Mouse (Mus musculus): ENCODE data around the gene Ift122. TPM values are rescaled to one million over a fixed set of nuclear protein-coding genes. Genes with fewer than 3 reads are reported as not detected.

Gene Ift122
- 3.0 to 5.5 TPM (median 4.0 TPM) in 4 replicates for total RNA-seq (2023)

GRCm38 (mm10) chr6:115853091-115853813 lies at the start of gene Ift122, which contains the start of gene Mbd4:
Gene Ift122 (plus strand): TSS chr6:115853470.
Gene Mbd4 (minus strand): TSS chr6:115853371.

DNA sequence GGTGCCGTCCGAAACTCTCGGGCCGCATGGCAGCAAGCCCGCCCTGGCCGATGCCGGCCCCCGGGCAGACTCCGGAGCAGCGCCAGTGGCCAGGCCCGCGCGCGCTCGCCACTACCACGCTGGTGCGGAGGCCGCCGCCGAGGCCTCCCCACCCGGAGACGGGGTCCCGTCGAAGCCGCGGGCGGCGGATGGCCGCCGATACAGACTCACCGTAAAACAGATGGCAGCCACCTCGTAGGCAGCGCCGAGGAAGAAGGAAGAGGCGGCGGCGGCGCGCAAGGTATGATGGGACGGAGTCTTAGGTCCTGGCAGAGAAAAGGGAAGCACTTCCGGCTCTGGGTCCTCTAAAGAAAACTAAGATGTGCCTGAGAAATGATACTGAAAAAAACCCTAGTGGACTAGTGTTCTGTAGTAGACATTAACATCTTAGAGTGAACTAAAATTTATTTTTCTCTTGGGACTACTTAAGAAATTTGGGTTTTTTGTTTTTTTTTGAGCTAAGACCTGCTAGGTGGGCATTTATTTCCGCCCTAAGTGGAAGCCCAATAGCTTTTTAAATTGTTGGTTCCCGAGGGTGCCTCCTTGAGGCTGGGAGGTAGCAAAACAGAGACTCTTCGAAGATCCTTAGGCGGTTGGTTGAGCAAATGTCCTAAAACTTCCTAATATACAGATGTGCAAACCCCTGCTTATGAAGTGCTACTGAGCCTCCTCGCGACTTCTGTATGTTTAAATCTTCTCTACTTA lies 44.6 kb upstream of the Ift122 start, which contains the start of gene Rpl32:
Gene Rpl32, minus strand, starts transcription at position 260 of the 744 bp plus-strand sequence.

GRCm38 (mm10) chr6:115838161-115838597 lies 15.1 kb upstream of the Ift122 start, which contains the start of gene Efcab12:
Gene Efcab12 (minus strand): TSS chr6:115838412.

GRCm38 (mm10) chr6:115931639-115932038 lies 78.4 kb downstream of the Ift122 start, which contains the start of gene Rho:
Gene Rho (plus strand): TSS chr6:115931748.

GRCm38 (mm10) chr6:115944638-115945037 lies 91.4 kb downstream of the Ift122 start, which contains the start of gene H1foo:
Gene H1foo (plus strand): TSS chr6:115944938.

Other genes starting within 250 kb of the Ift122 start
- gene Raf1, start 176.8 kb upstream of the Ift122 start, total RNA-seq (2023): 138 to 157 TPM (median 146 TPM) in 4 replicates
- 0.92 TPM in 1 of 4 replicates, not detected in the others for gene Tmem40, start 91.1 kb upstream of the Ift122 start, total RNA-seq (2023)
- gene Cand2, start 78.9 kb upstream of the Ift122 start, total RNA-seq (2023): 5.3 to 6.8 TPM (median 6.4 TPM) in 4 replicates
- 2,398 to 2,648 TPM (median 2,491 TPM) in 4 replicates for gene Rpl32, start 44.7 kb upstream of the Ift122 start, total RNA-seq (2023)
- 0.21 TPM in 1 of 4 replicates, not detected in the others for gene Efcab12, start 15.1 kb upstream of the Ift122 start, total RNA-seq (2023)
- 21.1 to 27.1 TPM (median 22.1 TPM) in 4 replicates for gene Mbd4, start 99 bp upstream of the Ift122 start, total RNA-seq (2023)
- gene Rho, start 78.3 kb downstream of the Ift122 start, total RNA-seq (2023): not detected in 4 replicates
- gene H1foo, start 91.5 kb downstream of the Ift122 start, total RNA-seq (2023): not detected in 4 replicates
- gene Plxnd1, start 141.5 kb downstream of the Ift122 start, total RNA-seq (2023): 34.0 to 45.2 TPM (median 39.3 TPM) in 4 replicates

Data from B cell, adult 62 days (primary cell).